Mouse (Mus musculus): ENCODE data around the gene Mapk1. TPM values are rescaled to one million over a fixed set of nuclear protein-coding genes. Genes with fewer than 3 reads are reported as not detected.

Mapk1 gene
- total RNA-seq, 4 experiments from 2014 or later, result 85.8 to 100 (median 93.0) TPM

GRCm38 (mm10) chr16:17082121-17082792 is 99.1 kb downstream of the Mapk1 start:
- DNase-seq (ENCODE audit: low spot score in 2 of 2), result no peak

GRCm38 (mm10) chr16:17085636-17086035 is 102.5 kb downstream of the Mapk1 start:
- no peak for DNase-seq (ENCODE audit: low spot score in 2 of 2)

GRCm38 (mm10) chr16:17086241-17086640 is 103.1 kb downstream of the Mapk1 start:
- DNase-seq (ENCODE audit: low spot score in 2 of 2), result no peak

- DNase-seq (ENCODE audit: low spot score in 2 of 2), result no peak
Measured at GRCm38 (mm10) chr16:17086669-17087193, 103.5 kb downstream of the Mapk1 start.

GRCm38 (mm10) chr16:17088346-17088745 is 105.2 kb downstream of the Mapk1 start:
- DNase-seq (ENCODE audit: low spot score in 2 of 2), result no peak

GRCm38 (mm10) chr16:17096938-17097337 is 113.8 kb downstream of the Mapk1 start:
- DNase-seq (ENCODE audit: low spot score in 2 of 2), result no peak

Other genes with a start within 250 kb of the Mapk1 start
- not detected for gene Spag6l, start 153.9 kb upstream of the Mapk1 start, total RNA-seq (2022)
- not detected for gene Igll1, start 119.4 kb upstream of the Mapk1 start, total RNA-seq (2022)
- 10 to 100 TPM; 17.9 to 21.8 (median 19.7) TPM for gene Top3b, start 112.6 kb upstream of the Mapk1 start, total RNA-seq (2022)
- not detected for gene Vpreb1, start 112.5 kb upstream of the Mapk1 start, total RNA-seq (2022)
- gene Ppm1f, start 86.9 kb upstream of the Mapk1 start, total RNA-seq (2022), result 10 to 100 TPM; 10.6 to 15.8 (median 12.7) TPM
- 1 to 10 TPM in 2 of 4 experiments, under 1 TPM in 2; 0.46 to 1.7 (median 0.99) TPM for gene Ypel1, start 86.3 kb downstream of the Mapk1 start, total RNA-seq (2022)
- 10 to 100 TPM; 23.1 to 27.9 (median 25.0) TPM for gene Ppil2, start 127.9 kb downstream of the Mapk1 start, total RNA-seq (2022)
- gene 2610318N02Rik, start 141.8 kb downstream of the Mapk1 start, total RNA-seq (2022), result not detected
- gene Sdf2l1, start 149.0 kb downstream of the Mapk1 start, total RNA-seq (2022), result 1 to 10 TPM; 2.9 to 5.3 (median 3.7) TPM
- gene Ydjc, start 161.2 kb downstream of the Mapk1 start, total RNA-seq (2022), result under 1 TPM in 1 of 4 experiments, not detected in 3; 0.22 TPM
- under 1 TPM in 1 of 4 experiments, not detected in 3; 0.10 TPM for gene Ccdc116, start 163.8 kb downstream of the Mapk1 start, total RNA-seq (2022)
- gene Ube2l3, start 219.3 kb downstream of the Mapk1 start, total RNA-seq (2022), result 100 to 1,000 TPM; 119 to 134 (median 127) TPM
- under 1 TPM in 2 of 4 experiments, not detected in 2; 0.05 TPM for gene Rimbp3, start 225.2 kb downstream of the Mapk1 start, total RNA-seq (2022)

Data from gastrocnemius, adult 8-10 months (tissue).